Mouse (Mus musculus): ENCODE measurements around the gene Itgb4. TPM values are rescaled to one million over a fixed set of nuclear protein-coding genes. Genes with fewer than 3 reads are reported as not detected.

Gene Itgb4
- polyA plus RNA-seq, 1 experiment from 2014 or later, result 0.80 TPM

- H3K4me3 ChIP-seq (ENCODE audit: low read depth, low read length), result no peak overlapping the region
- 86% methylated on average over 8 of the region's 8 CpGs for WGBS (ENCODE audit: insufficient replicate concordance)
- H3K36me3 ChIP-seq (ENCODE audit: control insufficient read depth, insufficient read depth, low read length), result peaks cover 26% of the 10 kb centered on the region
- no peak for ATAC-seq (replicated peaks; ENCODE audit: insufficient number of reproducible peaks, low FRiP score, low TSS enrichment)
- H3K9ac ChIP-seq (ENCODE audit: low read depth, low read length), result no peak overlapping the region
- H3K9me3 ChIP-seq (replicated peaks; ENCODE audit: control insufficient read depth, low read length), result no peaks in the 10 kb centered on the region
- no peak overlapping the region for H3K27ac ChIP-seq (ENCODE audit: low read depth, low read length)
- H3K4me2 ChIP-seq, result no peak overlapping the region
- H3K27me3 ChIP-seq (ENCODE audit: control insufficient read depth, insufficient read depth, low read length), result no peaks in the 10 kb centered on the region
- H3K4me1 ChIP-seq (ENCODE audit: control insufficient read depth, insufficient read depth, low read length), result no peaks in the 10 kb centered on the region
Observed at GRCm38 (mm10) chr11:115945247-115945646, 29.3 kb upstream of the Itgb4 start.

- no peak overlapping the region for H3K4me2 ChIP-seq
- H3K4me3 ChIP-seq (ENCODE audit: low read depth, low read length), result no peak overlapping the region
- H3K27ac ChIP-seq (ENCODE audit: low read depth, low read length), result no peak overlapping the region
- no peaks in the 10 kb centered on the region for H3K4me1 ChIP-seq (ENCODE audit: control insufficient read depth, insufficient read depth, low read length)
- 85% methylated on average over 9 of the region's 9 CpGs for WGBS (ENCODE audit: insufficient replicate concordance)
- ATAC-seq (replicated peaks; ENCODE audit: insufficient number of reproducible peaks, low FRiP score, low TSS enrichment), result no peak
- H3K9ac ChIP-seq (ENCODE audit: low read depth, low read length), result no peak overlapping the region; the same call in 1 of the 2 replicates
- H3K9me3 ChIP-seq (replicated peaks; ENCODE audit: control insufficient read depth, low read length), result no peaks in the 10 kb centered on the region
- H3K36me3 ChIP-seq (ENCODE audit: control insufficient read depth, insufficient read depth, low read length), result peaks cover 35% of the 10 kb centered on the region
- H3K27me3 ChIP-seq (ENCODE audit: control insufficient read depth, insufficient read depth, low read length), result no peaks in the 10 kb centered on the region
Observed at GRCm38 (mm10) chr11:115946221-115946828, 28.2 kb upstream of the Itgb4 start.

- Histone ChIP-seq H3K27ac (ENCODE audit: low read depth, low read length) (no peak overlapping the region), H3K27me3 (ENCODE audit: control insufficient read depth, insufficient read depth, low read length) (no peaks in the 10 kb centered on the region), H3K36me3 (ENCODE audit: control insufficient read depth, insufficient read depth, low read length) (peaks cover 30% of the 10 kb centered on the region), H3K4me1 (ENCODE audit: control insufficient read depth, insufficient read depth, low read length) (no peaks in the 10 kb centered on the region), H3K9me3 (replicated peaks; ENCODE audit: control insufficient read depth, low read length) (no peaks in the 10 kb centered on the region), H3K9ac (ENCODE audit: low read depth, low read length) (no peak overlapping the region), H3K4me2 (no peak overlapping the region), H3K4me3 (ENCODE audit: low read depth, low read length) (no peak overlapping the region)
- no peak for ATAC-seq (replicated peaks; ENCODE audit: insufficient number of reproducible peaks, low FRiP score, low TSS enrichment)
- WGBS (ENCODE audit: insufficient replicate concordance), result 91% methylated on average over 9 of the region's 9 CpGs
Observed at GRCm38 (mm10) chr11:115948316-115948715, 26.2 kb upstream of the Itgb4 start.

GRCm38 (mm10) chr11:115950719-115951118, 23.8 kb upstream of the Itgb4 start:
- Histone ChIP-seq H3K9ac (ENCODE audit: low read depth, low read length) (no peak overlapping the region), H3K4me3 (ENCODE audit: low read depth, low read length) (no peak overlapping the region), H3K4me1 (ENCODE audit: control insufficient read depth, insufficient read depth, low read length) (no peaks in the 10 kb centered on the region), H3K27me3 (ENCODE audit: control insufficient read depth, insufficient read depth, low read length) (no peaks in the 10 kb centered on the region), H3K4me2 (no peak overlapping the region), H3K36me3 (ENCODE audit: control insufficient read depth, insufficient read depth, low read length) (peaks cover 40% of the 10 kb centered on the region), H3K27ac (ENCODE audit: low read depth, low read length) (no peak overlapping the region), H3K9me3 (replicated peaks; ENCODE audit: control insufficient read depth, low read length) (no peaks in the 10 kb centered on the region)
- ATAC-seq (replicated peaks; ENCODE audit: insufficient number of reproducible peaks, low FRiP score, low TSS enrichment), result no peak
- whole genome bisulfite sequencing (ENCODE audit: insufficient replicate concordance), result 89% methylated on average over 2 of the region's 2 CpGs

GRCm38 (mm10) chr11:115954712-115955111, 19.8 kb upstream of the Itgb4 start:
- no peak overlapping the region for H3K4me3 ChIP-seq (ENCODE audit: low read depth, low read length)
- 79% methylated on average over 5 of the region's 5 CpGs for WGBS (ENCODE audit: insufficient replicate concordance)
- H3K36me3 ChIP-seq (ENCODE audit: control insufficient read depth, insufficient read depth, low read length), result peaks cover 27% of the 10 kb centered on the region

GRCm38 (mm10) chr11:115955195-115955858, 19.2 kb upstream of the Itgb4 start:
- H3K9me3 ChIP-seq (replicated peaks; ENCODE audit: control insufficient read depth, low read length), result no peaks in the 10 kb centered on the region
- H3K4me2 ChIP-seq, result no peak overlapping the region
- H3K27me3 ChIP-seq (ENCODE audit: control insufficient read depth, insufficient read depth, low read length), result no peaks in the 10 kb centered on the region
- no peak overlapping the region for H3K4me3 ChIP-seq (ENCODE audit: low read depth, low read length)
- H3K36me3 ChIP-seq (ENCODE audit: control insufficient read depth, insufficient read depth, low read length), result peaks cover 26% of the 10 kb centered on the region
- H3K27ac ChIP-seq (ENCODE audit: low read depth, low read length), result no peak overlapping the region
- 0 out of 2 replicates have a peak overlapping the region, but pooled peaks have one; percentile 2 for H3K9ac ChIP-seq (ENCODE audit: low read depth, low read length)
- WGBS (ENCODE audit: insufficient replicate concordance), result 78% methylated on average over 10 of the region's 10 CpGs
- ATAC-seq (replicated peaks; ENCODE audit: insufficient number of reproducible peaks, low FRiP score, low TSS enrichment), result no peak
- H3K4me1 ChIP-seq (ENCODE audit: control insufficient read depth, insufficient read depth, low read length), result no peaks in the 10 kb centered on the region

More at GRCm38 (mm10) chr11:115954712-115955111, 19.8 kb upstream of the Itgb4 start:
- Histone ChIP-seq H3K4me1 (ENCODE audit: control insufficient read depth, insufficient read depth, low read length) (no peaks in the 10 kb centered on the region), H3K4me2 (no peak overlapping the region), H3K27me3 (ENCODE audit: control insufficient read depth, insufficient read depth, low read length) (no peaks in the 10 kb centered on the region), H3K27ac (ENCODE audit: low read depth, low read length) (no peak overlapping the region), H3K9me3 (replicated peaks; ENCODE audit: control insufficient read depth, low read length) (no peaks in the 10 kb centered on the region), H3K9ac (ENCODE audit: low read depth, low read length) (no peak overlapping the region)
- 0 out of 2 replicates have a peak, but pooled peaks have one; percentile 14 for ATAC-seq (replicated peaks; ENCODE audit: insufficient number of reproducible peaks, low FRiP score, low TSS enrichment)

- no peaks in the 10 kb centered on the region for H3K9me3 ChIP-seq (replicated peaks; ENCODE audit: control insufficient read depth, low read length)
- H3K27me3 ChIP-seq (ENCODE audit: control insufficient read depth, insufficient read depth, low read length), result no peaks in the 10 kb centered on the region
- H3K4me3 ChIP-seq (ENCODE audit: low read depth, low read length), result no peak overlapping the region
- 70% methylated on average over 4 of the region's 4 CpGs for WGBS (ENCODE audit: insufficient replicate concordance)
- ATAC-seq (replicated peaks; ENCODE audit: insufficient number of reproducible peaks, low FRiP score, low TSS enrichment), result no peak
- H3K4me1 ChIP-seq (ENCODE audit: control insufficient read depth, insufficient read depth, low read length), result no peaks in the 10 kb centered on the region
- 0 out of 2 replicates have a peak overlapping the region, but pooled peaks have one; percentile 7 for H3K27ac ChIP-seq (ENCODE audit: low read depth, low read length)
- no peak overlapping the region for H3K9ac ChIP-seq (ENCODE audit: low read depth, low read length)
- H3K36me3 ChIP-seq (ENCODE audit: control insufficient read depth, insufficient read depth, low read length), result peaks cover 27% of the 10 kb centered on the region
- no peak overlapping the region for H3K4me2 ChIP-seq
Observed at GRCm38 (mm10) chr11:115956453-115956852, 18.1 kb upstream of the Itgb4 start.

- 80% methylated on average over 7 of the region's 7 CpGs for WGBS (ENCODE audit: insufficient replicate concordance)
- Histone ChIP-seq H3K9me3 (replicated peaks; ENCODE audit: control insufficient read depth, low read length) (no peaks in the 10 kb centered on the region), H3K27ac (ENCODE audit: low read depth, low read length) (no peak overlapping the region), H3K4me1 (ENCODE audit: control insufficient read depth, insufficient read depth, low read length) (no peaks in the 10 kb centered on the region), H3K4me2 (no peak overlapping the region), H3K27me3 (ENCODE audit: control insufficient read depth, insufficient read depth, low read length) (no peaks in the 10 kb centered on the region), H3K36me3 (ENCODE audit: control insufficient read depth, insufficient read depth, low read length) (peaks cover 34% of the 10 kb centered on the region), H3K9ac (ENCODE audit: low read depth, low read length) (no peak overlapping the region), H3K4me3 (ENCODE audit: low read depth, low read length) (no peak overlapping the region)
- ATAC-seq (replicated peaks; ENCODE audit: insufficient number of reproducible peaks, low FRiP score, low TSS enrichment), result no peak
Observed at GRCm38 (mm10) chr11:115957971-115958370, 16.5 kb upstream of the Itgb4 start.
